Mouse (Mus musculus) liver, postnatal 0 days (tissue): Measurements from ENCODE around the gene Elovl5.

Experiments used
- CTCF ChIP-seq: sonication (generic); IDR thresholded peaks from 2 replicates; pipeline ENCODE4 v1.5.1; 2016; ENCODE audit warnings: antibody characterized with exemption, low read depth
- EP300 ChIP-seq: IDR thresholded peaks from 2 replicates; pipeline ENCODE4 v1.6.1; 2016; ENCODE audit warnings: antibody characterized with exemption, low read depth, mild to moderate bottlenecking

GRCm38 (mm10) chr9:77990278-77990677 lies 73.1 kb downstream of the Elovl5 start:
- no peak for TF ChIP-seq CTCF
- no peak for TF ChIP-seq EP300
